Mouse (Mus musculus): ENCODE measurements around the gene H2-M11. TPM values are rescaled to one million over a fixed set of nuclear protein-coding genes. Genes with fewer than 3 reads are reported as not detected.

The H2-M11 gene
- not detected in 2 replicates for polyA plus RNA-seq (2012; ENCODE audit: insufficient read depth, low replicate concordance)

- Histone ChIP-seq H3K36me3 (replicated peaks; ENCODE audit: low read length) (no peaks in the 10 kb centered on the region), H3K9me3 (no peaks in the 10 kb centered on the region), H3K4me3 (replicated peaks) (no peak within 1 kb of the TSS), H3K4me1 (no peaks in the 10 kb centered on the region), H3K27me3 (replicated peaks) (no peaks in the 10 kb centered on the region)
- TF ChIP-seq GATA1 (IDR thresholded peaks at IDR 0.05; ENCODE audit: borderline replicate concordance, low read length): no peak
Measured at GRCm38 (mm10) chr17:36546775-36547174, at the start of gene H2-M11. TSS of gene H2-M11 (plus strand) at chr17:36547075.

GRCm38 (mm10) chr17:36500435-36500834 is 46.4 kb upstream of the H2-M11 start:
- Histone ChIP-seq H3K4me1 (no peaks in the 10 kb centered on the region), H3K27me3 (replicated peaks) (no peaks in the 10 kb centered on the region), H3K9me3 (no peaks in the 10 kb centered on the region), H3K4me3 (replicated peaks) (no peak overlapping the region), H3K36me3 (replicated peaks; ENCODE audit: low read length) (no peaks in the 10 kb centered on the region)
- TF ChIP-seq FLI1 (IDR thresholded peaks at IDR 0.05; ENCODE audit: low read length) (no peak), GATA1 (IDR thresholded peaks at IDR 0.05; ENCODE audit: borderline replicate concordance, low read length) (no peak)

- Histone ChIP-seq H3K36me3 (replicated peaks; ENCODE audit: low read length) (no peaks in the 10 kb centered on the region), H3K4me1 (no peaks in the 10 kb centered on the region), H3K9me3 (no peaks in the 10 kb centered on the region), H3K27me3 (replicated peaks) (no peaks in the 10 kb centered on the region), H3K4me3 (replicated peaks) (no peak overlapping the region)
- TF ChIP-seq FLI1 (IDR thresholded peaks at IDR 0.05; ENCODE audit: low read length) (no peak), GATA1 (IDR thresholded peaks at IDR 0.05; ENCODE audit: borderline replicate concordance, low read length) (no peak)
Measured at GRCm38 (mm10) chr17:36503910-36504309, 43.0 kb upstream of the H2-M11 start.

Other genes with a start within 250 kb of the H2-M11 start
- not detected in 2 replicates for gene H2-M10.1, start 220.9 kb upstream of the H2-M11 start, polyA plus RNA-seq (2012; ENCODE audit: insufficient read depth, low replicate concordance)
- gene H2-M10.3, start 178.7 kb upstream of the H2-M11 start, polyA plus RNA-seq (2012; ENCODE audit: insufficient read depth, low replicate concordance): not detected in 2 replicates
- gene H2-M10.4, start 84.7 kb upstream of the H2-M11 start, polyA plus RNA-seq (2012; ENCODE audit: insufficient read depth, low replicate concordance): not detected in 2 replicates
- gene H2-M9, start 95.6 kb downstream of the H2-M11 start, polyA plus RNA-seq (2012; ENCODE audit: insufficient read depth, low replicate concordance): not detected in 2 replicates
- gene H2-M1, start 125.1 kb downstream of the H2-M11 start, polyA plus RNA-seq (2012; ENCODE audit: insufficient read depth, low replicate concordance): not detected in 2 replicates
- gene H2-M10.5, start 225.8 kb downstream of the H2-M11 start, polyA plus RNA-seq (2012; ENCODE audit: insufficient read depth, low replicate concordance): not detected in 2 replicates